Mouse (Mus musculus) cerebral cortex, adult 2 months (tissue): ENCODE measurements around the gene Nub1.

ENCODE experiments used
- WGBS: fragments of 180-500 bp; shearing (Covaris S2); methylation state at CpG from one replicate; pipeline ENCODE4 v1.1.7; 2018; 5-methylcytosine and 5-hydroxymethylcytosine counted together

Gene Nub1

DNA sequence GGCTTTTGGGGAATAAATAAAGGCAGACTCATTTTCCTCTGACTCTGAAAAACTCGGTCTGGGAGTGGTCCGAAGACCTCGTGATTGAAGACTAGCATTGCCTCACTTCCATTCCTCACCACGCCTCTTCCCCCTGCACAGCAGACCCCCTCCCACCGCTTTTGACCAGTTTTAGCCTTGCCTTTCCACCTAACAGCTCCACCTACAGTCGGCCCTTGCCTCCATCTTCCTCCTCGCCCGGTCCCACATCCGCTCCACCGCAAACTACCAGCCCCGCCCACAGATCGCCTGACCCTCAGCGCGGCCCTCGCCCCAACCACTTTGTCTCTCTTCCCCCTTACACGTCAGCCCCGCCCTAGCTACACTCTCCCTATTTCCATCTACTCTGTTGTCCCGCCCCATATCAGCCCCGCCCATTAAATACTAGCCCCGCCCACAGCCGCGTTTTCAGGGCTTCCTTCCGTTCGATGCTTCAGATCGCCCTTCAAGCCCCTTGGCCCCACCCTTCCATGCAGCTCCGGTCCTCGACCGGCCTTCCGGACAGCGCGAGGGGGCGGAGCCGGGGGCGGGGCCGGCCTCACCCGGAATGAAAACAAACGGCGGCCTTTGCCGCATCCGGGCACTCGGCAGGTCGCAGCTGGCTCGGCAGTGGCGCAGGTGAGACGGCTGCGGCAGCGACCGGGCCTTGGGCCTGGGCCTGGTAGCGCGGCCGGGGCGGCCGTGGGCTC lies at the start of gene Nub1:
TSS of gene Nub1 (plus strand) at position 167 of the 728 bp plus-strand sequence.
- under 1% methylated on average over 52 of the region's 53 CpGs for WGBS

DNA sequence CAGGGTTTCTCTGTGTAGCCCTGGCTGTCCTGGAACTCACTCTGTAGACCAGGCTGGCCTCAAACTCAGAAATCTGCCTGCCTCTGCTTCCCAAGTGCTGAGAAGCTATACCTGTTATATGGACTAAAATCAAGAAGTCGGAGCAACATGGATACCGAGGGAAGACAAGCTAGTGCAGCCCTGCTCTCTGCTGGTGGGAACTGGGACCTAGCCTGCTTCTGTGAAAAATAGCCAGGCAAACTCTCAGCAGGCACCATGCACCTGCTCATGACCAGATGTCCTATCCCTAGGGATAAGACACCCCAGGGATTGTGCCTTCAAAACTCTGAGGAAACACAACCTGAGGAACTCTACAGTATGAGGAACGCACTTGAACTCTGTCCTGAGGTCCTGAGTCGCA lies 48.3 kb upstream of the Nub1 start:
- 73% methylated on average over 4 of the region's 4 CpGs for WGBS

DNA sequence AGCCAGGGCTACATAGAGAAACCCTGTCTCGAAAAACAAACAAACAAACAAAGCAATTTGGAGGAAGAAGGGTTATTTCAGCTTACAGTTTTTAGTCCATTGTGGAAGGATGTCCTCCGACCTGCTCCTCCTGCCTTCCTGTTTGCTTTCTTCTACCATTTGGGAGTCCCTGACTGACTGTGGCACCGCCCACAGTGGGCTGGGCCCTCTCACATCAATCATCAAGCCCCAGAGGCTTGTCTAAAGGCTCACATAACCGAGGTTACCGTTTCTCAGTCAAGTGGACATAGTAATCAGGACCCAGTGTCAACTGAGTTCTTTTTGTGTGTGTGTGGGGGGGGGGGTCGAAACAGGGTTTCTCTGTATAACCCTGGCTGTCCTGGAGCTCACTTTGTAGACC lies 47.2 kb upstream of the Nub1 start:
- 79% methylated on average over 6 of the region's 6 CpGs for WGBS

DNA sequence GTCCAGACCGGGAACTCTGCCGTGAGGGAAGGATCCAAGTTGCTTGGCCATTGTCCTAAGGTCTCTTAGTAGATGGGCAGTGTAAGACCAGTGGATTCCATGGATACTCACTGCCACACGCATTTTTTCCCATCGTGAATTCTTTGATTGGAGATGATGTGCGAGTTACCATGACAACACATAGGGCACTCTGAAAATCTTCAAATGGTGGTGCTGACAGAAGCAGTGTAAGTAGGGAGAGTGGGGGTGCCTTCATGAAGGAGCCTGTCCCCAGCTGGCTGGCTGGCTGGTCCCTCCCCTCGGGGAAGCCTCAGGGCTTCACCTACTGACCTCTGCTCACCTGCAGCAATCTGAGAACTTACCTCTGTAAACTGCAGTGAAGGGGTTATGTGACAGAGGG lies 46.3 kb upstream of the Nub1 start:
- WGBS = 49% methylated on average over 6 of the region's 6 CpGs

- WGBS = 42% methylated on average over 1 of the region's 1 CpGs
These were observed 39.9 kb upstream of the Nub1 start for GRCm38 (mm10) chr5:24645454-24645853.

- 67% methylated on average over 4 of the region's 4 CpGs for WGBS
These were observed 36.1 kb upstream of the Nub1 start for GRCm38 (mm10) chr5:24649231-24649630.

- WGBS = 83% methylated on average over 7 of the region's 7 CpGs
These were observed 35.6 kb upstream of the Nub1 start for GRCm38 (mm10) chr5:24649701-24650100.

DNA sequence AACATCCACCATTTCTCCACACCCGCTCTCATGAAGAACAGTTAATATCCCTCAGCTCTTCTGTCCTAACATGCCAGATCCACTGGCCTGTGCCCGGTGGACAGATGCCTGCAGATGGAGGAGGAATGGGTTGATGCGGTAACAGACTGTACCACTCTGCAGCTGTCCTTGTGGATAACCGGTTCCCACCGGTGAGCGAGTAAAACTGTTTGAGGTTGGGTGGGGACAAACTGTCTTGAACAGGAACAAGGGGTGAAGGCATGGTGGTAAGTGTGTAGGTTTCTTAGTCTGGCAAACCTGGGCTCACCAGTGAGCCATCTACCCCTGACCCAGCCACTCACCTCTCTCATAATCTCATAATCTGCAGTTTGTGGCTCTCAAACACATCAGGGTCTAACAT lies 34.0 kb upstream of the Nub1 start:
- WGBS = 83% methylated on average over 6 of the region's 6 CpGs

GRCm38 (mm10) chr5:24651768-24652752 lies 33.3 kb upstream of the Nub1 start:
- WGBS = 20% methylated on average over 25 of the region's 25 CpGs

DNA sequence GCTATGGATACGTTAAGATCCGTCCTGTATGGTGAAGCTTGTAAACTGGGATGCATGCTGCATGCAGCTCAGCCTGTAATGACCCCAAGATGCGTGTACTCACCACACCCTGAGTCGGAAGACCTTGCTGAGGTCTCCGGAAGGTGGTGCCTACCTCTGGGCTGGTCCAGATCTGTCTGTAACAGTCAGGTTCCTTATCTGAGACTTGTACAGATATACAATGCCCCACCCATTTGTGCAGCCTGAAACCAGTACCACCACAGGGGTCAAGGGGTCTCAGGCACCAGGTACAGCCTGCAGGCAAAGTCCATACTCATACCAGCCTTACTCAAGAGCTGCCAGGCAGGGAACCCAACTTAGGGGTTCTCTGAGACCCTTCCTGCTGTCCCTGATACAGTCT lies 32.6 kb upstream of the Nub1 start:
- WGBS = 92% methylated on average over 5 of the region's 5 CpGs

DNA sequence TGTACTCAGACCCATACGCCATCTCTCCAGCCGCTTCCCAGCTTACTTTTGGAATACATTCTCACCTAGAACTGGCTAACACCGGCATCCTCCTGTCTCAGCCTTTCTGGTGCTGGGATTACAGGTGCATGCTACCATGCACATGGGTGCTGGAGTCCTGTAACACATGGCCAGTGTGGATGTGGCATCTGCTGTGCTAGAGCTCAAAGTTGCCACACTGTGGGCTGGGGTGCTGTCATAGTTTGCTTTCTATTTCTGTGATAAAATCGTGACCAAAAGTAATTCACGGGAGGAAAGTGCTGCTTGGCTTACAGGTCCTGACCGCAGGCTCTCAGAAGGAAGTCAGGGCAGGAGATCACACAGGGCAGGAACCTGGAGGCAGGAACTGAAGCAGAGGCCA lies 30.8 kb upstream of the Nub1 start:
- WGBS = 71% methylated on average over 6 of the region's 6 CpGs

DNA sequence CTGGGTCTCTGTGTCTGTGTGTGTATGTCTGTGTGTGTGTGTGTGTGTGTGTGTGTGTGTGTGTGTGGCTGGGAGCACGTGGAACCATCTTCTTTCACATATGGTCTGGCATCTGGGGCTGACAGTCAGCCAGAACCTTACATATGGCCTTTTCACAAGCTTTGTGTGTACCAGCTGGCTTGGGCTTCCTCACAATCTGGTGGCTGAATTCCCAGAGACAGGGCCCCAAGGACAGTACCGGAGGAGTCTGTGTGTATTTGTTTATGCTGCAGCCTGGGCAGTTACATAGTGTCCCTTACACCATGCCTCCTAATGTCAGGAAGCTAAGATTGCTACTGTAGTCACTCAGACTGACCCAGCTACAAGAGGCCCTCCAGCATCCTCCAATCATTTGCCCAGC lies 28.2 kb upstream of the Nub1 start:
- WGBS = 21% methylated on average over 2 of the region's 2 CpGs

DNA sequence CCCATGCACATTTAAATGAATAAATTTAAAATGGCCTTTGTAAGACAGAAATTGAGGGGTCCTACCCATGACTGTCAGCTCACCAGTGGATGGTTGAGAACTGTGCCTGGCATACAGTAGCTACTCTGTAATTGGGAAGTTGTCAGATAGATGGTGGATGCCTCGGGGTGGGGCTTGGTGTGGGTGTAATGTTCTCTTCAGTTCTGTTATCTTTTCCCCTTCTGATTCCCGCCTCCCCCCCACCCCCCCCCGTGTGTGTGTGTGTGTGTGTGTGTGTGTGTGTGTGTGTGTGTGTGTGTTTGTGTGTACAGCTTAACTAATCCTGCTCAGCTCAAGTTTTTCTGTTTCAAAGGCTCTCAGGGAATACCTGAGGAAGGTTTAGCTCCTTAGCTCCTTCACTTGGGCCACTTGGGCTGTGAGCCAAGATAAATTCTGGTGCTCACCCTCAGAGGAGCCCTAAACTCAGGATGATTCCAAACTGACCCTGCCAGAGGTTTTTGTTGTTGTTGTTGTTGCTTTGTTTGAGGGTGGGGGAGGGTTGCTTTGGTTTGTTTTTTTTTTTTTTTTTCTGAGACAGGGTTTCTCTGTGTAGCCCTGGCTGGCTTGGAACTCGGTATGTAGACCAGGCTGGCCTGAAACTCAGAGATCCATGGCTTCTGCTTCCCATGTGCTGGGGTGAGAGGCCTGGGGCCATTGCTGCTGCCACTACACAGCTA lies 25.5 kb upstream of the Nub1 start:
- WGBS = 66% methylated on average over 4 of the region's 4 CpGs

DNA sequence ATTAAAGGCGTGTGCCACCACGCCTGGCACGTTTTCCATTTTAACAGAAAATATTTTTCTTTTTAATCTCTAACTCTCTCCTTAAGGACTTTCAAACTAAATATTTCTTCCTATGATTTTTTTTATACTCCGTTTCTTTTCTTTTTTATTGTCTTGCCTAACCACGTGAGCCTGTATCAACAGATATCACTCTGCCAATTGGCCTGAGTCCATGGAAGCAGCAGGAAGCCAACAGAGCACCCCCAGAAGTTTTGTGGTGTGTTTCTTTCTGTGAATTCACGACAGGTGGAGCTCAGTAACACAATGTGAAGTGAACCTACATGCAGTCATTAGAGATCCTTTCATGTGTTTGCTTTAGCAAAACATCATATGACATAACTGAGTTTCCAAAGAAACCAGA lies 23.9 kb upstream of the Nub1 start:
- WGBS = 60% methylated on average over 6 of the region's 6 CpGs

DNA sequence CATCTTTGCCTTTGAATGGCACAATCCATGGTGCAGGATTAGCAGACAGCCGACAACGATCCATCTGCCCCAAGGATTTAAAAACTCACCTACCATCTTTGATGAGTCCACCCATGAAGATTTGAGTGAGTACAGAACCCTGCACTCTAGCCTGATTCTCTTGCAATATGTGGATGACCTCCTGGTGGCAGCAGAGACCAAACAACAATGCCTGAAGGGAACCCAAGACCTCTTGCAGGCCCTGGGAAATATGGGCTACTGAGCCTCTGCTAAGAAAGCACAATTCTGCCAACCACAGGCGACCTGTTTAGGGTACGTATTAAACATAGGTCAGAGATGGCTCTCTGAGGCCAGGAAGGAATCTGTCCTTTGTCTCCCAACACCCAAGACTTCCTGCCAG lies 11.1 kb upstream of the Nub1 start:
- 28% methylated on average over 4 of the region's 4 CpGs for WGBS

- WGBS = 68% methylated on average over 1 of the region's 1 CpGs
These were observed 3.9 kb upstream of the Nub1 start for GRCm38 (mm10) chr5:24681436-24681835.

- WGBS = 6% methylated on average over 16 of the region's 16 CpGs
These were observed 560 bp upstream of the Nub1 start for GRCm38 (mm10) chr5:24684578-24685365.

DNA sequence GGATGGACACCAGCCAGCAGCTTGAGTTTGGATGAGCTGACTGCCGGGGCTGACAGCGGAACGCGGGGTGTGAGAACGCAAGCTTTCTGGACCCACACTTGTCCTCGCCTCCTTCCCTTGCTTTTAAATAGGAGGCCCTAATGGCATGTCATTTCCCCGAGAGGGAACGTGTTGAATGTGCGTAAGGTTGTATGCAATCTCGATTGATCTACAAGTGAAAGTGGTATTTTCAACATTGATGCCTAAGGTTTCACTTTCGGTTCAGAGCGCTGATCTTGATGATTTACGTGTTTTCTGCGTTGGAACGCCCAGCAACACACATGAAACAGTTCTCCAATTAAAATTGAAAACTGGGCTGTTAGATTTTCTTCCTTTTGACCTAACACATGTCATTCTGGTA lies 844 bp downstream of the Nub1 start:
- WGBS = under 1% methylated on average over 15 of the region's 15 CpGs

- WGBS = 58% methylated on average over 16 of the region's 16 CpGs
These were observed 1.5 kb downstream of the Nub1 start for GRCm38 (mm10) chr5:24686671-24687420.

- WGBS = 46% methylated on average over 1 of the region's 1 CpGs
These were observed 2.4 kb downstream of the Nub1 start for GRCm38 (mm10) chr5:24687696-24688095.

- 60% methylated on average over 3 of the region's 3 CpGs for WGBS
These were observed 11.4 kb downstream of the Nub1 start for GRCm38 (mm10) chr5:24696704-24697103.
